Mouse (Mus musculus): Measurements from ENCODE around the gene Ndufa4l2. TPM values are rescaled to one million over a fixed set of nuclear protein-coding genes. Genes with fewer than 3 reads are reported as not detected.

Ndufa4l2 gene
- polyA plus RNA-seq, 1 experiment from 2014 or later = 14.8 TPM

GRCm38 (mm10) chr10:127534036-127534928 is 19.5 kb downstream of the Ndufa4l2 start, which contains the start of gene Nxph4:
Nxph4 (minus strand) TSS chr10:127534559.
- Histone ChIP-seq H3K4me1 (peaks cover 21% of the 10 kb centered on the region), H3K4me2 (peak within 1 kb of the TSS; percentile 63), H3K27ac (no peak within 1 kb of the TSS), H3K9me3 (replicated peaks) (no peaks in the 10 kb centered on the region), H3K27me3 (replicated peaks) (peaks cover 98% of the 10 kb centered on the region), H3K36me3 (peaks cover 8% of the 10 kb centered on the region), H3K9ac (peak within 1 kb of the TSS; percentile 3; the same call in 1 of the 2 replicates), H3K4me3 (peak within 1 kb of the TSS; percentile 41)
- 1% methylated on average over 64 of the region's 78 CpGs for WGBS (ENCODE audit: insufficient replicate concordance)
- ATAC-seq = peak; percentile 5; the same call in 1 of the 2 replicates

GRCm38 (mm10) chr10:127534929-127535384 is 20.2 kb downstream of the Ndufa4l2 start:
- ATAC-seq = 0 out of 2 replicates have a peak, but pooled peaks have one; percentile 10
- H3K9ac ChIP-seq = no peak overlapping the region
- H3K36me3 ChIP-seq = peaks cover 9% of the 10 kb centered on the region
- peaks cover 98% of the 10 kb centered on the region for H3K27me3 ChIP-seq (replicated peaks)
- peak overlapping the region; percentile 63 for H3K4me2 ChIP-seq
- no peaks in the 10 kb centered on the region for H3K9me3 ChIP-seq (replicated peaks)
- H3K27ac ChIP-seq = no peak overlapping the region
- H3K4me1 ChIP-seq = peaks cover 21% of the 10 kb centered on the region
- WGBS (ENCODE audit: insufficient replicate concordance) = 3% methylated on average over 30 of the region's 30 CpGs
- 0 out of 2 replicates have a peak overlapping the region, but pooled peaks have one; percentile 41 for H3K4me3 ChIP-seq

GRCm38 (mm10) chr10:127536586-127537314 is 22.0 kb downstream of the Ndufa4l2 start:
- Histone ChIP-seq H3K4me2 (no peak overlapping the region), H3K4me1 (peaks cover 16% of the 10 kb centered on the region), H3K9me3 (replicated peaks) (no peaks in the 10 kb centered on the region), H3K4me3 (no peak overlapping the region), H3K36me3 (peaks cover 25% of the 10 kb centered on the region), H3K9ac (no peak overlapping the region), H3K27me3 (replicated peaks) (peaks cover 89% of the 10 kb centered on the region), H3K27ac (no peak overlapping the region)
- ATAC-seq = no peak
- 11% methylated on average over 8 of the region's 8 CpGs for WGBS (ENCODE audit: insufficient replicate concordance)

GRCm38 (mm10) chr10:127537854-127538583 is 23.3 kb downstream of the Ndufa4l2 start:
- Histone ChIP-seq H3K36me3 (peaks cover 36% of the 10 kb centered on the region), H3K27ac (no peak overlapping the region), H3K4me1 (peaks cover 16% of the 10 kb centered on the region), H3K9ac (no peak overlapping the region), H3K4me2 (no peak overlapping the region), H3K27me3 (replicated peaks) (peaks cover 80% of the 10 kb centered on the region), H3K9me3 (replicated peaks) (no peaks in the 10 kb centered on the region), H3K4me3 (no peak overlapping the region)
- no peak for ATAC-seq
- 21% methylated on average over 7 of the region's 7 CpGs for WGBS (ENCODE audit: insufficient replicate concordance)

- Histone ChIP-seq H3K4me2 (no peak overlapping the region), H3K4me1 (no peaks in the 10 kb centered on the region), H3K36me3 (peaks cover 63% of the 10 kb centered on the region), H3K9ac (no peak overlapping the region), H3K9me3 (replicated peaks) (no peaks in the 10 kb centered on the region), H3K4me3 (no peak overlapping the region), H3K27me3 (replicated peaks) (peaks cover 50% of the 10 kb centered on the region), H3K27ac (no peak overlapping the region)
- ATAC-seq = no peak
- 70% methylated on average over 8 of the region's 8 CpGs for WGBS (ENCODE audit: insufficient replicate concordance)
Measured at GRCm38 (mm10) chr10:127541510-127541909, 26.7 kb downstream of the Ndufa4l2 start.

GRCm38 (mm10) chr10:127542084-127542483 is 27.3 kb downstream of the Ndufa4l2 start:
- Histone ChIP-seq H3K27ac (no peak overlapping the region), H3K27me3 (replicated peaks) (peaks cover 44% of the 10 kb centered on the region), H3K4me1 (no peaks in the 10 kb centered on the region), H3K9me3 (replicated peaks) (no peaks in the 10 kb centered on the region), H3K4me2 (no peak overlapping the region), H3K4me3 (no peak overlapping the region), H3K36me3 (peaks cover 68% of the 10 kb centered on the region), H3K9ac (no peak overlapping the region)
- no peak for ATAC-seq
- 83% methylated on average over 13 of the region's 13 CpGs for WGBS (ENCODE audit: insufficient replicate concordance)

GRCm38 (mm10) chr10:127542720-127543119 is 28.0 kb downstream of the Ndufa4l2 start:
- H3K4me1 ChIP-seq = no peaks in the 10 kb centered on the region
- ATAC-seq = no peak
- WGBS (ENCODE audit: insufficient replicate concordance) = 56% methylated on average over 6 of the region's 6 CpGs
- no peaks in the 10 kb centered on the region for H3K9me3 ChIP-seq (replicated peaks)
- peaks cover 38% of the 10 kb centered on the region for H3K27me3 ChIP-seq (replicated peaks)
- H3K9ac ChIP-seq = no peak overlapping the region
- H3K4me2 ChIP-seq = no peak overlapping the region
- H3K4me3 ChIP-seq = no peak overlapping the region
- H3K27ac ChIP-seq = no peak overlapping the region
- H3K36me3 ChIP-seq = peaks cover 68% of the 10 kb centered on the region

GRCm38 (mm10) chr10:127543916-127544315 is 29.1 kb downstream of the Ndufa4l2 start:
- Histone ChIP-seq H3K27ac (no peak overlapping the region), H3K27me3 (replicated peaks) (peaks cover 28% of the 10 kb centered on the region), H3K4me2 (no peak overlapping the region), H3K9me3 (replicated peaks) (no peaks in the 10 kb centered on the region), H3K9ac (no peak overlapping the region), H3K36me3 (peaks cover 75% of the 10 kb centered on the region), H3K4me1 (no peaks in the 10 kb centered on the region), H3K4me3 (no peak overlapping the region)
- WGBS (ENCODE audit: insufficient replicate concordance) = 66% methylated on average over 3 of the region's 3 CpGs
- ATAC-seq = no peak

GRCm38 (mm10) chr10:127544375-127544774 is 29.6 kb downstream of the Ndufa4l2 start:
- no peak overlapping the region for H3K4me2 ChIP-seq
- no peaks in the 10 kb centered on the region for H3K9me3 ChIP-seq (replicated peaks)
- no peak for ATAC-seq
- H3K4me3 ChIP-seq = no peak overlapping the region
- WGBS (ENCODE audit: insufficient replicate concordance) = 82% methylated on average over 20 of the region's 20 CpGs
- H3K4me1 ChIP-seq = no peaks in the 10 kb centered on the region
- peaks cover 76% of the 10 kb centered on the region for H3K36me3 ChIP-seq
- no peak overlapping the region for H3K27ac ChIP-seq
- H3K9ac ChIP-seq = no peak overlapping the region
- peaks cover 26% of the 10 kb centered on the region for H3K27me3 ChIP-seq (replicated peaks)

GRCm38 (mm10) chr10:127546505-127546904 is 31.7 kb downstream of the Ndufa4l2 start:
- WGBS (ENCODE audit: insufficient replicate concordance) = 63% methylated on average over 7 of the region's 7 CpGs
- H3K36me3 ChIP-seq = peaks cover 82% of the 10 kb centered on the region
- no peaks in the 10 kb centered on the region for H3K4me1 ChIP-seq
- H3K4me3 ChIP-seq = no peak overlapping the region
- H3K27ac ChIP-seq = no peak overlapping the region
- no peaks in the 10 kb centered on the region for H3K9me3 ChIP-seq (replicated peaks)
- no peak overlapping the region for H3K4me2 ChIP-seq
- H3K9ac ChIP-seq = no peak overlapping the region
- ATAC-seq = no peak
- peaks cover 26% of the 10 kb centered on the region for H3K27me3 ChIP-seq (replicated peaks)

GRCm38 (mm10) chr10:127548236-127548635 is 33.5 kb downstream of the Ndufa4l2 start:
- no peak overlapping the region for H3K4me2 ChIP-seq
- no peak overlapping the region for H3K9ac ChIP-seq
- peaks cover 20% of the 10 kb centered on the region for H3K27me3 ChIP-seq (replicated peaks)
- no peak overlapping the region for H3K27ac ChIP-seq
- H3K4me3 ChIP-seq = no peak overlapping the region
- WGBS (ENCODE audit: insufficient replicate concordance) = 84% methylated on average over 15 of the region's 15 CpGs
- no peaks in the 10 kb centered on the region for H3K4me1 ChIP-seq
- no peaks in the 10 kb centered on the region for H3K9me3 ChIP-seq (replicated peaks)
- no peak for ATAC-seq
- peaks cover 82% of the 10 kb centered on the region for H3K36me3 ChIP-seq
